Mouse (Mus musculus): ENCODE results near the gene Mrps6.

DNA sequence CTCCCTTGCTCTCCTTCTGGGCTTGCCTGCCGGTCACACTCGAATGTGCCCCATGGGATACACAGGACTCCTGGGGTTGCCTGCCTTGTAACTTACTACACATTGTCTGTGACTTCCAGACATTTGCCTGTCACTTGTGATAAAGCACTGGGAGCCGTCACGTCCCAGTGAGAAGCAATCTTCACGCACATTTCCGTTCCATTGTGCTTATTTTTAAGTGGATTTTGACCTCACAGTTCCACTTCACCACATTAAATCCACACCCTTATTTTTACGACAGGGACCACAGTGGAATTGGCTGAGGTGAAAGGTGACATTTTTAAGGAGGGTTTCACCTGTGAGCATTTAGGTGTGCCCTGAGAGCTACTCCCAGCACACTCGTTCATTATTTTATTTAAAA, 21.4 kb upstream of the Mrps6 start:
- no peak for TF ChIP-seq POLR2A (IDR thresholded peaks at IDR 0.05; ENCODE audit: low read depth, low read length)
- TF ChIP-seq CTCF (conservative IDR thresholded peaks at IDR 0.05; ENCODE audit: insufficient read depth, insufficient read length, low read depth, low read length) = no peak
